In the genomic region with DNA sequence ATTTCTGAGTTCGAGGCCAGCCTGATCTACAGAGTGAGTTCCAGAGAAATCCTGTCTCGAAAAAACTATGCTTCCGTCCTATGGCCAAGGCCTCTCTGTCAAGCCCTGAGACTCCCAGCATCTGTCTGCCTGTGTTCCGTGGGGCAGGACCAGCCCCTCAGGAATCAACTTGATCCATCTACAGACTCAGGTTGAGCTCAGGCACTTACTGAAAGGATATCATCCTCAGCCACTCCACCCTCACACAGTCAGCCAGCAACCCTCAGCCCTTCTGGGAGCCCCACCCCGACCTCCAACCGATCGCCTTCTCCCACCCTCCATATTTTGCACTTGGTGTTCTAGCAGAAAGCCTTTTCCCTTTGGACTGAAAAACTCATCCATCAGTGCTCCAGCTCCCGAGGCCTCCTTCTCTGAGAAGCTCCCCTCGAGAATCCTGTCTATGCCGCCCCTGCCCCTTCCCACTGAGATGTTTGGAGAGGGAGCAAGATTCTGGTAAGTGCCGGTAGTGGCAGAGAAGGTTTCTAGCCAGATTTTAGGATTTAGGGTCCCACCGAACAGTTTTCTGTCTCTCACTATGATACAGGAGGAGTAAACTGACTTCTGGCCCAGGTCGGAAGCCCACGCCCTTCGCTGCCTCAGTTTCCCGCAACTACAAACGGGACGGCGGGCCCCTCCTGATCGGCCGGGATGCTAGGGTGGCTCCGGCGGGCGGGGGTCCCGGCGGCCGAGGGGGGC, we compare ENCODE assay signal across 8 mouse cellular contexts. TPM values are rescaled to one million over a fixed set of nuclear protein-coding genes. Genes with fewer than 3 reads are reported as not detected.
DNase-seq lines count a peak whose midpoint lies in the region; ATAC-seq and TF ChIP-seq lines count a peak whose summit lies in the region.

No protein-coding gene starts in this region.

- H3K36me3 ChIP-seq in forebrain, postnatal 0 days (ENCODE audit: insufficient read depth), result no peaks in the 10 kb centered on the region
- peaks cover 4% of the 10 kb centered on the region; the same call in 1 of the 2 replicates for H3K36me3 ChIP-seq in liver, embryonic 16.5 days (ENCODE audit: control insufficient read depth, insufficient read depth)
- H3K36me3 ChIP-seq in stomach, embryonic 16.5 days (ENCODE audit: control insufficient read depth, insufficient read depth, low read length), result peaks cover 19% of the 10 kb centered on the region

- H3K27me3 ChIP-seq in forebrain, postnatal 0 days (ENCODE audit: insufficient read depth, low read length), result peaks cover 30% of the 10 kb centered on the region
- H3K27me3 ChIP-seq in liver, embryonic 16.5 days (ENCODE audit: control insufficient read depth, insufficient read depth, low read depth, low read length), result peaks cover 28% of the 10 kb centered on the region
- H3K27me3 ChIP-seq in stomach, embryonic 16.5 days (ENCODE audit: control insufficient read depth, insufficient read depth, low read length), result no peaks in the 10 kb centered on the region

- H3K4me3 ChIP-seq in forebrain, postnatal 0 days (ENCODE audit: low read depth, low read length), result peak overlapping the region; percentile 45
- peak overlapping the region; percentile 64 for H3K4me3 ChIP-seq in liver, embryonic 16.5 days (ENCODE audit: low read depth, low read length)
- peak overlapping the region; percentile 64 for H3K4me3 ChIP-seq in stomach, embryonic 16.5 days (replicated peaks; ENCODE audit: low read length)

- no peak for TF ChIP-seq CTCF in forebrain, postnatal 0 days (IDR thresholded peaks at IDR 0.05; ENCODE audit: low read depth)

- no peak overlapping the region for H3K27ac ChIP-seq in forebrain, postnatal 0 days (ENCODE audit: low read depth, low read length)
- H3K27ac ChIP-seq in liver, embryonic 16.5 days (ENCODE audit: low read length), result peak overlapping the region; percentile 99
- peak overlapping the region; percentile 98 for H3K27ac ChIP-seq in stomach, embryonic 16.5 days (ENCODE audit: low read length)

- H3K4me1 ChIP-seq in forebrain, postnatal 0 days (ENCODE audit: insufficient read depth), result peaks cover 13% of the 10 kb centered on the region; the same call in 1 of the 2 replicates
- H3K4me1 ChIP-seq in liver, embryonic 16.5 days (ENCODE audit: control insufficient read depth, low read depth, low read length), result peaks cover 45% of the 10 kb centered on the region
- H3K4me1 ChIP-seq in stomach, embryonic 16.5 days (ENCODE audit: control insufficient read depth, insufficient read depth, low read length), result peaks cover 36% of the 10 kb centered on the region

- H3K4me2 ChIP-seq in forebrain, postnatal 0 days (ENCODE audit: low read depth), result peak overlapping the region; percentile 66
- H3K4me2 ChIP-seq in liver, embryonic 16.5 days (ENCODE audit: low read depth, low read length), result peak overlapping the region; percentile 71
- H3K4me2 ChIP-seq in stomach, embryonic 16.5 days (ENCODE audit: low read depth, low read length), result peak overlapping the region; percentile 90

- no peaks in the 10 kb centered on the region for H3K9me3 ChIP-seq in forebrain, postnatal 0 days (ENCODE audit: low read length)
- no peaks in the 10 kb centered on the region; the same call in 1 of the 2 replicates for H3K9me3 ChIP-seq in liver, embryonic 16.5 days (replicated peaks; ENCODE audit: control insufficient read depth, low read length)
- peaks cover 6% of the 10 kb centered on the region; the same call in 1 of the 2 replicates for H3K9me3 ChIP-seq in stomach, embryonic 16.5 days (replicated peaks; ENCODE audit: control insufficient read depth, low read length)

- peak overlapping the region; percentile 43 for H3K9ac ChIP-seq in forebrain, postnatal 0 days
- peak overlapping the region; percentile 58 for H3K9ac ChIP-seq in liver, embryonic 16.5 days (ENCODE audit: low read depth, low read length)
- H3K9ac ChIP-seq in stomach, embryonic 16.5 days (ENCODE audit: low read length), result peak overlapping the region; percentile 92

- 13% methylated on average over 27 of the region's 27 CpGs for WGBS in forebrain, postnatal 0 days
- WGBS in liver, embryonic 16.5 days (ENCODE audit: insufficient replicate concordance), result 18% methylated on average over 27 of the region's 27 CpGs
- 11% methylated on average over 27 of the region's 27 CpGs for WGBS in stomach, embryonic 16.5 days

- DNase-seq in thymus, postnatal 14 days, result peak; percentile 27
- no peak for DNase-seq in thymus, adult 18-20 months
- DNase-seq in forebrain, postnatal 0 days, result no peak
- no peak for DNase-seq in right cerebral cortex, postnatal 25 days
- no peak for DNase-seq in urinary bladder, adult 2 months (ENCODE audit: low spot score)

- ATAC-seq in forebrain, postnatal 0 days, result no peak
- ATAC-seq in liver, embryonic 16.5 days (ENCODE audit: low read depth), result no peak
- no peak for ATAC-seq in stomach, embryonic 16.5 days (ENCODE audit: insufficient read depth, low FRiP score)
- ATAC-seq in erythroid progenitor cell, adult 5-6 weeks (replicated peaks; ENCODE audit: low FRiP score, poor library complexity, severe bottlenecking), result no peak

RNA-seq across cellular contexts. Expression of gene Cnn2, which starts 0.4 kb away (rescaled TPM):
- 19.5 and 28.2 TPM in 2 replicates for total RNA-seq in forebrain, postnatal 0 days (2014; rRNA removed)
- 15.7 and 17.0 TPM in 2 replicates for polyA plus RNA-seq in forebrain, postnatal 0 days (2015; fragmentation: Nextera tagmentation; extraction: Ambion mirVana)
- polyA plus RNA-seq in liver, embryonic 16.5 days (2015; fragmentation: Nextera tagmentation; extraction: Ambion mirVana), result 42.5 and 44.9 TPM in 2 replicates
- 333 and 334 TPM in 2 replicates for polyA plus RNA-seq in stomach, embryonic 16.5 days (2015; fragmentation: Nextera tagmentation; extraction: Ambion mirVana)
- 20.1 and 39.6 TPM in 2 replicates for total RNA-seq in erythroid progenitor cell, adult 5-6 weeks (2015; ENCODE audit: low replicate concordance)
- total RNA-seq in erythroid progenitor cell, adult 5-6 weeks (2017; ENCODE audit: low replicate concordance), result 18.2 and 26.3 TPM in 2 replicates
- polyA plus RNA-seq in urinary bladder, adult 2 months (2012; rRNA removed), result 173 and 185 TPM in 2 replicates

RNA-seq across cellular contexts. Expression of gene Tmem259, which starts 3.8 kb away (rescaled TPM):
- total RNA-seq in forebrain, postnatal 0 days (2014; rRNA removed), result 109 and 129 TPM in 2 replicates
- polyA plus RNA-seq in forebrain, postnatal 0 days (2015; fragmentation: Nextera tagmentation; extraction: Ambion mirVana), result 25.6 and 26.5 TPM in 2 replicates
- polyA plus RNA-seq in liver, embryonic 16.5 days (2015; fragmentation: Nextera tagmentation; extraction: Ambion mirVana), result 3.0 and 4.8 TPM in 2 replicates
- polyA plus RNA-seq in stomach, embryonic 16.5 days (2015; fragmentation: Nextera tagmentation; extraction: Ambion mirVana), result 5.6 TPM in 2 replicates
- total RNA-seq in erythroid progenitor cell, adult 5-6 weeks (2015; ENCODE audit: low replicate concordance), result 57.0 and 78.9 TPM in 2 replicates
- total RNA-seq in erythroid progenitor cell, adult 5-6 weeks (2017; ENCODE audit: low replicate concordance), result 49.2 and 51.1 TPM in 2 replicates
- 135 and 159 TPM in 2 replicates for polyA plus RNA-seq in urinary bladder, adult 2 months (2012; rRNA removed)

RNA-seq across cellular contexts. Expression of gene Abca7, which starts 8.4 kb away (rescaled TPM):
- total RNA-seq in forebrain, postnatal 0 days (2014; rRNA removed), result 6.1 and 6.2 TPM in 2 replicates
- polyA plus RNA-seq in forebrain, postnatal 0 days (2015; fragmentation: Nextera tagmentation; extraction: Ambion mirVana), result 1.1 TPM in 2 replicates
- 8.6 and 9.0 TPM in 2 replicates for polyA plus RNA-seq in liver, embryonic 16.5 days (2015; fragmentation: Nextera tagmentation; extraction: Ambion mirVana)
- polyA plus RNA-seq in stomach, embryonic 16.5 days (2015; fragmentation: Nextera tagmentation; extraction: Ambion mirVana), result 6.3 and 7.4 TPM in 2 replicates
- total RNA-seq in erythroid progenitor cell, adult 5-6 weeks (2015; ENCODE audit: low replicate concordance), result 44.0 and 58.4 TPM in 2 replicates
- total RNA-seq in erythroid progenitor cell, adult 5-6 weeks (2017; ENCODE audit: low replicate concordance), result 58.6 and 71.8 TPM in 2 replicates
- polyA plus RNA-seq in urinary bladder, adult 2 months (2012; rRNA removed), result 7.5 and 9.2 TPM in 2 replicates

RNA-seq across cellular contexts. Expression of gene Grin3b, which starts 17.4 kb away (rescaled TPM):
- total RNA-seq in forebrain, postnatal 0 days (2014; rRNA removed), result 0.14 and 0.15 TPM in 2 replicates
- polyA plus RNA-seq in forebrain, postnatal 0 days (2015; fragmentation: Nextera tagmentation; extraction: Ambion mirVana), result 0.09 and 0.18 TPM in 2 replicates
- polyA plus RNA-seq in liver, embryonic 16.5 days (2015; fragmentation: Nextera tagmentation; extraction: Ambion mirVana), result 0.08 TPM in 1 of 2 replicates, not detected in the other
- polyA plus RNA-seq in stomach, embryonic 16.5 days (2015; fragmentation: Nextera tagmentation; extraction: Ambion mirVana), result 0.21 and 0.45 TPM in 2 replicates
- total RNA-seq in erythroid progenitor cell, adult 5-6 weeks (2015; ENCODE audit: low replicate concordance), result not detected in 2 replicates
- total RNA-seq in erythroid progenitor cell, adult 5-6 weeks (2017; ENCODE audit: low replicate concordance), result not detected in 2 replicates
- polyA plus RNA-seq in urinary bladder, adult 2 months (2012; rRNA removed), result 0.04 TPM in 1 of 2 replicates, not detected in the other

RNA-seq across cellular contexts. Expression of gene Wdr18, which starts 28.0 kb away (rescaled TPM):
- 58.2 and 84.6 TPM in 2 replicates for total RNA-seq in forebrain, postnatal 0 days (2014; rRNA removed)
- 91.9 and 107 TPM in 2 replicates for polyA plus RNA-seq in forebrain, postnatal 0 days (2015; fragmentation: Nextera tagmentation; extraction: Ambion mirVana)
- 42.2 and 44.7 TPM in 2 replicates for polyA plus RNA-seq in liver, embryonic 16.5 days (2015; fragmentation: Nextera tagmentation; extraction: Ambion mirVana)
- polyA plus RNA-seq in stomach, embryonic 16.5 days (2015; fragmentation: Nextera tagmentation; extraction: Ambion mirVana), result 76.7 and 86.9 TPM in 2 replicates
- total RNA-seq in erythroid progenitor cell, adult 5-6 weeks (2015; ENCODE audit: low replicate concordance), result 4.0 and 10.1 TPM in 2 replicates
- 0.98 and 4.6 TPM in 2 replicates for total RNA-seq in erythroid progenitor cell, adult 5-6 weeks (2017; ENCODE audit: low replicate concordance)
- polyA plus RNA-seq in urinary bladder, adult 2 months (2012; rRNA removed), result 23.5 and 25.0 TPM in 2 replicates
